Mouse (Mus musculus) erythroblast, embryonic 14.5 days (primary cell): ENCODE measurements around the gene Lrrc4b.

ENCODE experiments used
- GATA1 ChIP-seq: IDR thresholded peaks from 2 replicates; pipeline ENCODE4 v1.6.1; 2012; ENCODE audit warnings: low read length, inconsistent platforms, mixed read lengths
- TAL1 ChIP-seq: IDR thresholded peaks from 3 replicates; pipeline ENCODE4 v1.6.1; 2012; ENCODE audit warnings: low read length, inconsistent platforms, mixed read lengths

DNA sequence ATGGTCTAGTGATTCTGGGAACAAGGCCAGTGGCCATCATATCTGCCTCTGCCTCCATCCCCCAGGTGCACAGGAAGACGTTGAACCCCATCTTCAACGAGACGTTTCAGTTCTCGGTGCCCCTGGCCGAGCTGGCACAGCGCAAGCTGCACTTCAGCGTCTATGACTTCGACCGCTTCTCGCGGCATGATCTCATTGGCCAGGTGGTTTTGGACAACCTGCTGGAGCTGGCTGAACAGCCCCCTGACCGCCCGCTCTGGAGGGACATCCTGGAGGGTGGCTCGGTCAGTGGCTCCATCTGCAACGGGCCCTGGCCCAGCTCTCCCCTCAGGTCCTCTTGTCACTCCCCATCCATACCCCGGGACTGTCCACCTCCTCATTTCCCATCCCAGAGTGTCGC, 35.5 kb upstream of the Lrrc4b start:
- no peak for TF ChIP-seq GATA1
- no peak for TF ChIP-seq TAL1
